Mouse (Mus musculus) spleen, postnatal 4 days (tissue): ENCODE data around the gene 1700003F12Rik.
A peak's percentile ranks its signal among the peaks of the same experiment; 100 is the strongest.

ENCODE experiments used
- DNase-seq, 2 experiments: peaks; one replicate each; pipeline ENCODE4 v3.0.0; 2022; ENCODE audit warnings: low spot score in 2 of 2

Gene 1700003F12Rik

DNA sequence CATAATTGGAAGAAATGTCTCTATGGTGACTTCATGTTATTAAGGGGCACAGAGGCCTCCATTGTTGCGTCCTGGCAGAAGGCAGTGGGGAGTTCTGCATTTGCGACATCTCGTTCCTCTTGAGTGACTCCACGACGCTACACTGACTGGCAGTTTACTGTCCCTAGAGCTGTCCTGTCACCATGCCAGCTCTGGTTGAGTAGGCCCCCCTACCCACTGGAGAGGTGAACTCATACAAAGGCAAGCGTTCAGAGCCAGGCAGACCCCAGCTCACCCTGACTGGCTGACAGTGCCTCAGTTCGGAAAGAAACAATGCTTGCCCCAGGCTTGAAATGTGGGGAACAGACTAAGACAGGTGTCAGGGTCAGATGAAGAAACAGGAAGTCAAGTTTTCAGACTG is 27.4 kb downstream of the 1700003F12Rik start:
- no peak for DNase-seq

DNA sequence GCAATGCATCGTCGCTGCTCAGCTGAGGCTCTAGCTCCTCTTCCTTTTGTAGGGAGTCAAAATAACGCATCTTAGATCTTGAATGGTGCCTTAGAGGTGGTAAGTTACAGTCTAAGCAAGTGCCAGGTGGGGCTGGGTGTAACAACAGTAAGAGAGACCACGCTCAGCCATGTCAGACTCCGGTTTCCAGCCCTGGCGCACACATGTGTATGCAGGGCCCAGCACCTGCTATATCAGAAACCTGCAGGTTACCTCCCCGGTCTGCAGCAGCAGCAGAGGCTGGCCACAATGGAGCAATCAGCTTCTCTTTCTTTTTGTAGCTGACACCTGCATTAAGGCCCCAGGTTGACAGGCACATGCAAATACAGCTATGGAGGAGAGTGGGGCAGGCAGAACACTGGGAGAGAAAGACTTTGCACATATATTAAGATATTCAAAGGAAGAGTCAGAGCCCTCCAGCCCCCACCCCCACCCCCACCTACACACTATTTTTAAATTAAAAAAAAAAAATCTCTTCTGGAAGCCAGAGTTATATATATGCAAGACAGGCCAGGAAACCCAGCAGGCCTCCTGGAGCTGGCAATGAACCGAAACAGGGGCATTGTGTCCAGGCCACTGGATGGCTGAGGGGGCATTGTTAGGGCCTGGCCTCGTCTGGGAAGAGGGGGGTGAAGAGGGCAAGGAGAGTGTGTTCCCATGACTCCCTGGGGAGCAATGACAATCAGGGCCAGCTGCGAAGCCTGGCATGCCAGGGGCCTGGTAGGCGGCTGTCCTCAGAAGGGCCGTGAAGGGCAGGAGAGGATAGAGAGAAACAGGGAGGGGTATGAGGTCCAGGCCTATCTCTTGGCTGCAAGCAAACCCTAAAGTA is 30.2 kb downstream of the 1700003F12Rik start:
- DNase-seq, result no peak

DNA sequence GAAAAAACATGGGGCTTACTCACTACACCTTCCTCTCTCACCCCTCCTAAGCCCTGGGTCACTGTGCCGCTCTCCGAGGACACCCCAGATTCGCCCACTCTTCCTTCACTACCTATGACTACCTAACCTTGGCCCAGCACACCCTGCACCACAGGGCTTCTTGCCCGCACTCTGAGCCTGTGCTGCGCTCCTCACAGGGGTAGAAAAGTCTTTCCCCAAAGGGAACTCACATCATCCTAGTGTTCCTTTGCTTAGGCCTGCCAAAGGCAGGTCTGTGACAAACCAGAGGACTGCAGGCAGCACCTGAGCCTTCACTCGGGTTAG is 30.8 kb downstream of the 1700003F12Rik start:
- no peak for DNase-seq

DNA sequence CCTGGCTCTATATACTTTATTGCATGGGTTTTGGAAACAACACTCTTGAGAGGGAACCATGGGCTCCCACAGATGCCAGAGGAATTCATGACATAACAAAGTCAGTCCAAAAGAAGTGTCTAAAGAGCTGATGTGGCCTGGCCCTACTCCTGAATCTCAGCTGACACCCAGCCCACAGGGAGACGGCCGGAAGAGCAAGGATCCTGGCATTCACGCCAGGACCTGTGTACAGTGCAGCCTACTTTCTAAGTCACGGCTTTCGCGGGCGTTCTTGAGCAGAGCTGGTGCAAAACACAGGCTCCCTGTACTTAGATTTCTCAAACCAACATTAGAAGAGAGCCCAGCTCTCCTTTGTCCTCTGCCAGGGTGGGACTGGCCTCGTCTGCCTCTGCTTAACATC is 33.7 kb downstream of the 1700003F12Rik start:
- no peak for DNase-seq

DNA sequence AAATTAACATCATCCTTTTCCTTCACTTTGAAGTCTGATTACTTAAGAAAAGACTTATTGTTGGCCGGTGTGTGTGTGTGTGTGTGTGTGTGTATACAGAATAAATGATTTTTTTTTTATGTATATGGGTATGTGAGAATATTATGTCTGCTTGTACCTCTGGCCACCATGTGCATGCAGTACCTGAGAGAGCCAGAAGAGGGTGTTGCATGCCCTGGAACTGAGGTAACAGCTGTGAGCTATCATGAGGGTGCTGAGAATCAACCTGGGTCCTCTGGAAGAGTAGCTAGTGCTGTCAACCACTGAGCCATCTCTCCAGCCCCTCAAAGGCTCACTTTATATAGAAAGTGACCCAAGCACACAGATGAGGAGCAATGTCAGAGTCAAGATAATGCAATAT is 34.5 kb downstream of the 1700003F12Rik start:
- no peak for DNase-seq

DNA sequence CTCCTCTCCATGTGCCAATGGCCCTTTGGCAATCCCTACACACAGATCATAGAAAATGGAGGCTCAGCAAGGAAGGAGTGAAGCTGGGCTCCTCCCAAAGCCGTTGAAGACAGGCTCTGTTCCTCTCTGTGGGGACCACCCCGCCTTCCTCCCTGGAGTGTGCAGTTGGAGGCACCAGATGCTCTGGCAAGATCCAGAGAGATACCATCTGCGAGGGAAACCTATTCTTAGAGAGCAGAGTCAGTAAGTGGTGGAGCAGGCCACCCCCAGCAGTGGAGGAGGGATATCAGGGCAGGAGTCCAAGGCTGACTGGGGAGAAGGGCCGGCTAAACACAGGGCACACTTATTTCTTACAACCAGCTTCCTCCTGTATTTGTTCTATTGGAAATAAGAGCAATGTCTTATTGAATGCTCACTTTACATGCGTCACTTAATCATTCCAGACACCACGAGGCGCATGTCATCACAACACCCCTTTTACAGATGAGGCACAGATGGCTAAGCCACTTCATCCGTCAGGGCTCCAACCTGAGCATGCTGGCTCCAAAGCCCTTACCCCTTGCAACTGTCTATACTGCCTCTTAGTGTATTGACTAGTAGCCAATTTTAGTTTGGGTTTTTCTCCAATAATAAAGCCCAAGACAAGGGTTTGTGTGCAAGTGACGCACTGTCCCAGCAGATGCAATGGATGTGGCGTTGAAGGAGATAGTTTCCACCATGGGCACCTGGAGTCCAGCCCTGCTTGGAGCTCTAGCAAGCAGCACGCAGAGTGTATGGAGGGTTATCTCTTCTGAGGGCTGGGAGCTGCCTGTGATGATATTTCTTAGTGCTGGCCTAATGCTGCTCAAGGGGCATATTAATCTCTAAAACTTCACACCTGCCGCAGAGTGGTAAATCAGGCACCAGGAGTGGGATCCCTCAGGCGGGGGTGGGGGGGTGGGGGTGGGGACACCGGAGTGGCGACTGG is 37.3 kb downstream of the 1700003F12Rik start:
- no peak for DNase-seq

DNA sequence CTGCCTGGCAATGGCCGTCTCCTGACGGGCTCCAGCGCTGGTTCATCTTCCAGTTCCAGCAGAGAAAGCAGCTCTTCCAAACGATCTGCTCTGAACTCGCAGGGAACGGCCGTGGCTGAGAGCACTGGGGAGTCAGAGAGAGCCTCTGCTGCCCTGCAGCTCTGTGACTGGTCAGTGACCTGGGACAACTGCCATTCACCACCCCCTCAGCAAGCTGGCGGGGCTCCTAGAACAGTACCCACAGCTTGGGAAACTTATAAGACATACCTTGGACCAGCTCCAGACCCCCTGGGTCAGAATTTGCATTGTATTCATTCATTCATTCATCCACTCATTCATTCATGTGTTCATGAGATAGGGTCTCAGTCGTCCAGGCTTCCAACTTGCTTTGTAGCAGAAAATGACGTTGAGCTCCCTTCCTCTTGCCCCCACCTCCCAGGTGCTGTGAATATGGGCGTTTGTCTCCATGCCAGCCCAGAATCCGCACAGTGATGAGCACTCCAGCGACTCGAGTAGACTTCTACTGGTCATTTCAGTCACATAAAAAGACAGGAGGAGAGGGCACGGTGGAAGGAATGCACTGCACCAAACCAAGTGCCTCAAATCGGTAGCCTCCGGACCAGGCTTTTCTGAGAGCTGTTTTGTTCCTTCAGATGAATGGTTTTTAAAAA is 38.2 kb downstream of the 1700003F12Rik start:
- DNase-seq, result no peak

DNA sequence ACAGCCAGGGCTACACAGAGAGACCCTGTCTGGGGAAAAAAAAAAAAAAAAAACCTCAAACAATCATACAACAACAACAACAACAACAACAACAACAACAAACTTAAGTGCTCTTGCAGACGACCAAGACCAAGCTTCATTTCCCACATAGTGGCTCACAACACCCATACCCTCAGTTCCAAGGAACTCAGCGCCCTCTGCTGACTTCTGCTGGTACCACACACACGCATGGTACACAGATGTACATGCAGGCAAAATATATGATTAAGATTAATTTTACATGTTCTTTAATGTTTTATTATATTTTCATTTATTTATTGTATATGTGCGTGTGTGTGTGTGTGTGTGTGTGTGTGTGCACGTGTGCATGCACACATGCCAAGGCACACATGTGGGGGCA is 39.5 kb downstream of the 1700003F12Rik start:
- peak; percentile 69 to 87 for DNase-seq

DNA sequence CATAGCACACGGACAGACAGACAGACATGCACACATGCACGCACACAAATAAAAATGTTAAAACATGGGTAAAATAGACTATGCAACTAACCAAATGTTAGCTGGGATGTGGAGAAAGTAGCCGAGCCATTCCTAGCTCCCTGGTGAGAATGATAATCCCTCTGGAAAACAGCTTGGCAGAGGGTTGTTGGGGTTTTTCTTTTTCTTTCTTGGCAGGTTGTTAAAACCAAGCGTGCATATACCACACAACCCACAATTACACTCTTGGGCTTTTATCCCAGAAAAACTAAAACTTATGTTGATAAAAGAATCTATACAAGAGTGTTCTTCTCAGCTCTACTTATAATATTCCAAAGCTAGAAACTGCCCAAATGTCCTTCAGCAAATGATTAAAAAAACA is 42.2 kb downstream of the 1700003F12Rik start:
- no peak for DNase-seq

DNA sequence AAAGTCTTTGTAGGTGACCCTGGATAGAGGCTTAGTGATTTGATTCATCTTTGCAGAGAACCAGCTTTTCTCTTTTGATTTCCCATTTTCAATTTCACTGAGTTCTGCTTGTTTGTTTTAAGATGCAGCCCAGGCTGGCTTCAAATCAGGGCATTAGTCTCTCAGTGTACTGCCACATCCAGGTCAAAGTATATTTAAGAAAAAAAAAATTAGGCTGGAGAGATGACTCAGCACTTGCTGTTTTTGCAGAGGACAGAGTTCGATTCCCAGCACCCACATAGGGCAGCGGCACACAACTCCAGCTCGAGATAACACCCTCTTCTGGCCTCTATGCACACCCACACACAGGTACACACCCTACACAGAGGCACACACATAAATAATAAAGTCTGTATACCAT is 44.4 kb downstream of the 1700003F12Rik start:
- no peak for DNase-seq

DNA sequence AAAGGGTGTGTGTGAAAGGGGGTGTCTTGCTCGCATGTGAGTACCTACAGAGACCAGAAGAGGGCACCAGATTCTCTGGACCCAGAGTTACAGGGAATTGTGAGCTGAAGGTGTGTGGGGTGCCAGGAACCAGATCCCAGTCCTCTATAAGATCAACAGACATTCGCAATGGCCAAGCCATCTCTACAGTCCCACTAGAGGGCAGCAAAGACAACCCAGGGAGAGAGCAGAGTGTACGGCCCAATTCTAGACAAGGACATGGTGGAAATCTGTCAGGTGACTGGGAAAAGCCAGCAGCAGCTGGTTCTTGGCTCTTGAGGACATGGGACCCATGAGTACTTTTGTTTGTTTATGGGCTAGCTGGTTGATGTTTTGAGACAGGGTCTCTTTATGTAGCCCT is 46.1 kb downstream of the 1700003F12Rik start:
- DNase-seq, result peak in 1 of 2 experiments; percentile 47

DNA sequence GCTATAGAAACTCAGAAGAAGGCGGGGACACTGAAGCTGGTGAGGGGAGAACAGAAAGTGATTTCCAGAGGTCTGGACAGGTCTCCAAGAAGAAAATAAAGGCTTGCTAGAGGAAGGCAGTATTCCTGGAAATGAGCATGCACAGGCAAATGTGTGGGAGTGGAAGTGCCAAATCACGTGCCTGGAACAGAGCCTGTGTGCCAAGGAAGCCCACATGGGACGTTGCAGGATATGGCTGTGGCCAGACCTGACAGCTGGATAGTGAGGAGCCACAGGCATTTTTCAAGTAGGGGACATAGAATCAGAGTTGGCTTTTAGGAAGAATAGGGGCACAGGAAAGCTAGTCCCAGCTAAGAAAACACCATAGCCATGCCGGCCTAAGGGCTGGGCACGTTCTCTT is 48.9 kb downstream of the 1700003F12Rik start:
- no peak for DNase-seq

DNA sequence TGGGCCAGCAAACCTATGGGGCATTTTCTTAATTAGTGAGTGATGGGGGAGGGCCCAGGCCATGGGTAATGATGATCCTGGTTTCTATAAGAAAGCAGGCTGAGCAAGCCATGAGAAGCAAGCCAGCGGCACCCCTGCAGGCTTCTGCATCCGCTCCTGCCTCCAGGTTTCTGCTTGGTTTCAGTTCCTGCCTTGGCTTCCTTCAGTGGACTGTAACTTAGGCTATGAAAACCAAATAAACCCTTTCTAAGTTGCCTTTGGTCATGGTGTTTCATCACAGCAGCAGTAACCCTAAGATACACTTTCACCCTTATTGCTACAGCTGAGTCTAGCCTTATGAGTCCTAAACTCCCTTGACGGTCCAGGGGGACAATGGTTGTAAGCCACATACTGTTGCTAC is 50.5 kb downstream of the 1700003F12Rik start:
- no peak for DNase-seq
